Mouse (Mus musculus): Measurements from ENCODE around the gene Epop. TPM values are rescaled to one million over a fixed set of nuclear protein-coding genes. Genes with fewer than 3 reads are reported as not detected.

Epop gene
- polyA plus RNA-seq, 1 experiment from 2014 or later: 3.3 TPM

DNA sequence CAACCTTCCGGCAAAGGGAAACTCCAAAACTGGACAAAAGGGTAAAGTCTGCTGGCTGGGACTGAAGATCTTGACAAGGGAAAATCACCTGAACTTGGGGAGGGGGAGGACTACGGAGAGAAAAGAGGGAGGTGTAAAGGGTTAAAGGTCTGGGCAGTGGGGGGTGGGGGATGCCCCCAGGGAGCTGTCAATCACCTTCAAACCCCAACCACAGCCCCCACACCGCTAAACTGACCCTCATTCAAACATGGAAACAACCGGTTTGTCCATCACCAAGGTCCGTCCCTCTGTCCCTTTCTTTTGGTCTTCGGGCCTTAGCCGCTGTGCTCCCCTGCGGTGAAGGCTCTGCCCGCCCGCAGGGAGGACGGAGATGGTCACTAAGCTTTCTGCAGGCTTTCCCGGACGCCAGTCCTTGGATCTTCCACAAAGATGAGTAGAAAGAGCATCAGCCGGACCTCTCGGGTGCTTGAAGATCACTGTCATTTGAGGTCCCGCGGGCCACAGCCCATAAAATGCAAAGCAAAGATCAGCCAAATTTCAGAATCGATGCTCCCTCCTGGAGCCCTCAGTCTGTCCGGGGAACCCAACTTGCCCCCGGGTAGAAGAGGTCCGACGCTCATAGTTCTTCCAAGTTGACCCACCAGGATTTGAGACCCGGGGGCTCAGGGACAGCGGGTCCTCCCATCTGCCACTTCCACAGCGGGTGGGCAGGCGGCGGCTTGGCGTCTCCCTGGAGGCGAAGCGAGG is 1.8 kb downstream of the Epop start:
- Histone ChIP-seq H3K4me3 (ENCODE audit: low read depth, low read length) (peak overlapping the region; percentile 67), H3K9ac (ENCODE audit: low read length) (peak overlapping the region; percentile 41; the same call in 1 of the 2 replicates), H3K27ac (ENCODE audit: low read depth, low read length) (no peak overlapping the region), H3K9me3 (replicated peaks; ENCODE audit: control insufficient read depth, low read length) (no peaks in the 10 kb centered on the region), H3K4me1 (ENCODE audit: control insufficient read depth, insufficient read depth, low read length) (peaks cover 5% of the 10 kb centered on the region), H3K4me2 (ENCODE audit: low read length) (peak overlapping the region; percentile 83), H3K27me3 (replicated peaks; ENCODE audit: control insufficient read depth, insufficient read depth, low read length) (peaks cover 57% of the 10 kb centered on the region), H3K36me3 (ENCODE audit: control insufficient read depth, insufficient read depth, low read length) (no peaks in the 10 kb centered on the region)
- WGBS: 2% methylated on average over 30 of the region's 30 CpGs
- DNase-seq (ENCODE audit: low spot score) (no peak), ATAC-seq (no peak)

DNA sequence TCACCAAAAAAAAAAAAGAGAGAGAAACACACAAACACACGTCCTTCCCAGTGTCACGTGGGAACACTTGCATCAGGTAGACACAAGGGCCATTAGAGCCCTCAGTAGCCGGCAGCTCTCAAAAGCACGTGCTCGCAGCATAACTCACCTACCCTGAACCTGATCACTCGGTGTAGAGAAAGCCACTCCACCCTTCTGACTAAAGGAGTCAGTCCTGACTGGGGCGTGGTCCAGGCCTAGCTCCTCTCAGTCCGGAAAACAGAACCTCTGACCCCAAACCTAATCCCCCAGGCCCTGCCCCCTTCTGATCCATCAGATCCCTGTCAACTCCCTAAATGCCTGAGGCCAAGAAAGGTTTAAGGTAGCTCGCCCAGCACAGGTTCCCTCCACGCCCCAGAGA is 2.7 kb downstream of the Epop start:
- WGBS: 11% methylated on average over 10 of the region's 10 CpGs
- H3K9me3 ChIP-seq (replicated peaks; ENCODE audit: control insufficient read depth, low read length): no peaks in the 10 kb centered on the region
- H3K4me3 ChIP-seq (ENCODE audit: low read depth, low read length): no peak overlapping the region
- no peak overlapping the region for H3K27ac ChIP-seq (ENCODE audit: low read depth, low read length)
- H3K27me3 ChIP-seq (replicated peaks; ENCODE audit: control insufficient read depth, insufficient read depth, low read length): peaks cover 57% of the 10 kb centered on the region
- ATAC-seq (no peak), DNase-seq (ENCODE audit: low spot score) (no peak)
- H3K9ac ChIP-seq (ENCODE audit: low read length): no peak overlapping the region
- peak overlapping the region; percentile 83; the same call in 1 of the 2 replicates for H3K4me2 ChIP-seq (ENCODE audit: low read length)
- H3K36me3 ChIP-seq (ENCODE audit: control insufficient read depth, insufficient read depth, low read length): no peaks in the 10 kb centered on the region
- H3K4me1 ChIP-seq (ENCODE audit: control insufficient read depth, insufficient read depth, low read length): peaks cover 5% of the 10 kb centered on the region

DNA sequence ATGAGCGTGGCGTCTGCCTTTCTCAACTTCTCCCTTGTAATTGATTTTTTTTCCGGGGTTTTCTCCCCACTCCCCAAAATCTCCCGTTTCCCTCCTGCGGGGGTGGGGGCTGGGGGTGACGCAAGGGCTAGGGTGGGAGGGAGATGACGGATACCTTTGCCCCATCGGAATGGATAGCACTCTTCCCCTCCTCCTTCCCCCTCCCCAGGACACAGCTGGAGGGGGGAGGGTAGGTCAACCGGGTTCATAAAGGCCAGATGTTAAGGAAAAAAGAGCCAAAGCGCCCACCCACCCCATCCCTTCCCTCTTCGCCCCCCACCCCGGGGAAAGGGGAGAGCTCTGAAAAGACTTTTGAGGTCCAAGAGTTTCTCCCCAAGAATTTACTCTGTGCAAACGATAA is 3.1 kb downstream of the Epop start:
- H3K4me1 ChIP-seq (ENCODE audit: control insufficient read depth, insufficient read depth, low read length): peaks cover 5% of the 10 kb centered on the region
- no peak overlapping the region for H3K4me2 ChIP-seq (ENCODE audit: low read length)
- no peak overlapping the region for H3K27ac ChIP-seq (ENCODE audit: low read depth, low read length)
- no peak for DNase-seq (ENCODE audit: low spot score)
- H3K9me3 ChIP-seq (replicated peaks; ENCODE audit: control insufficient read depth, low read length): no peaks in the 10 kb centered on the region
- H3K9ac ChIP-seq (ENCODE audit: low read length): no peak overlapping the region
- H3K36me3 ChIP-seq (ENCODE audit: control insufficient read depth, insufficient read depth, low read length): no peaks in the 10 kb centered on the region
- no peak overlapping the region for H3K4me3 ChIP-seq (ENCODE audit: low read depth, low read length)
- WGBS: 12% methylated on average over 13 of the region's 13 CpGs
- peaks cover 57% of the 10 kb centered on the region for H3K27me3 ChIP-seq (replicated peaks; ENCODE audit: control insufficient read depth, insufficient read depth, low read length)
- ATAC-seq: no peak

DNA sequence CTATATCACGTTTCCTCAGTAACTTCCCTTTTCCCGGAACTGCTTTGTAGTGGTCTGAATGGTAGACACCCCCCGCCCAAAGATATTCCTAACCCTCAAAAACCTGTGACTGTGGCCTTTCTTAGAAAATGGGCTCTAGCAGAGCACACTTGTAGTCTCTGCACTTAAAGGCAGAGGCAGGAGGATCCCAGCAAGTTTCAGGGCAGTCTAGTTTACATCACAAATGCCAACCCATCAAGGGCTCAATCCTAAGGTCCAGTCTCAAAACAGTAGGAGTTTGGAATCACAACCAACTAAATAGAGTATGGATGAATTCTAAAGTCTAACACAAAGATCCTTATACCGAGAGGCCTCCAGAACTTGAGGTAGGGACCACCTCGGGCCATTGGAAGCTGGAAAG is 4.0 kb downstream of the Epop start:
- no peak overlapping the region for H3K4me2 ChIP-seq (ENCODE audit: low read length)
- H3K4me1 ChIP-seq (ENCODE audit: control insufficient read depth, insufficient read depth, low read length): peaks cover 4% of the 10 kb centered on the region
- H3K9ac ChIP-seq (ENCODE audit: low read length): no peak overlapping the region
- 78% methylated on average over 5 of the region's 5 CpGs for WGBS
- no peak overlapping the region for H3K4me3 ChIP-seq (ENCODE audit: low read depth, low read length)
- peaks cover 49% of the 10 kb centered on the region for H3K27me3 ChIP-seq (replicated peaks; ENCODE audit: control insufficient read depth, insufficient read depth, low read length)
- no peaks in the 10 kb centered on the region for H3K36me3 ChIP-seq (ENCODE audit: control insufficient read depth, insufficient read depth, low read length)
- no peak overlapping the region for H3K27ac ChIP-seq (ENCODE audit: low read depth, low read length)
- no peaks in the 10 kb centered on the region for H3K9me3 ChIP-seq (replicated peaks; ENCODE audit: control insufficient read depth, low read length)
- DNase-seq (ENCODE audit: low spot score) (no peak), ATAC-seq (no peak)

DNA sequence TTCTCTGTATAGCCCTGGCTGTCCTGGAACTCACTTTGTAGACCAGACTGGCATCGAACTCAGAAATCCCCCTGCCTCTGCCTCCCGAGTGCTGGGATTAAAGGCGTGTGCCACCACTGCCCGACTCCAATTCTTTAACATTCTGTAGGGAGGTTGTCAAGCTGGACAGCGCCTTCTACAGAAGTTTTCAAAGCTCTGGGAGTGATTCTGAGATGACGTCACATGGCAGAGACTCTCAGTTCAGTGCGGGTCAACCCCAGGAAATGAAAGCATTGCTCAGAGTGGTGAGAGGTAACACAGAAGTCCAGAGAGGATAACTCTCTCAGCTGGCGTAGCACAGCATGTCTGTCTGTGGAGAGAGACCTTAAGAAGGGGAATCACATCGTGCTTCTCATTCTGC is 6.3 kb downstream of the Epop start:
- DNase-seq (ENCODE audit: low spot score) (no peak), ATAC-seq (no peak)
- Histone ChIP-seq H3K4me1 (ENCODE audit: control insufficient read depth, insufficient read depth, low read length) (peaks cover 2% of the 10 kb centered on the region; the same call in 1 of the 2 replicates), H3K27ac (ENCODE audit: low read depth, low read length) (no peak overlapping the region), H3K4me2 (ENCODE audit: low read length) (no peak overlapping the region), H3K36me3 (ENCODE audit: control insufficient read depth, insufficient read depth, low read length) (no peaks in the 10 kb centered on the region), H3K9ac (ENCODE audit: low read length) (no peak overlapping the region), H3K27me3 (replicated peaks; ENCODE audit: control insufficient read depth, insufficient read depth, low read length) (peaks cover 31% of the 10 kb centered on the region), H3K9me3 (replicated peaks; ENCODE audit: control insufficient read depth, low read length) (no peaks in the 10 kb centered on the region), H3K4me3 (ENCODE audit: low read depth, low read length) (no peak overlapping the region)
- WGBS: 66% methylated on average over 9 of the region's 9 CpGs

DNA sequence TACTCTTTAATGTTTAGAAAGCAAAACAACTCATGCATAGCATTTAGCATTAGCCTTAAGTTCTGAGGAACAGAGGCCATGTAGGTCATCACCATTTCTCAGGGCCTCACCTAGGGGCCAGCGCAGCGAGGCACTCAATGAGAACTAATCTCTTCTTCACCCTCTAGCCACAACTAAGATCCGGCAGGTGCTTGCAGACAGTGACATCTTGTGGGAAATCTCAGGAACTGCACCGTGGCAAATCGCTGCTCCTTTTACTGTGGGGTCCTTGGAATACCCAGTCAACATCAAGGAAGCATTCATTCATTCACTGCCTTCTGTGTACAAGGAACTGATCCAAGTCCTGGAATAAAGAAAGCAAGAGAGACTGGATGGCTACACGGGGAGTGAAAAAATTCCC is 7.1 kb downstream of the Epop start:
- Histone ChIP-seq H3K36me3 (ENCODE audit: control insufficient read depth, insufficient read depth, low read length) (no peaks in the 10 kb centered on the region), H3K9ac (ENCODE audit: low read length) (no peak overlapping the region), H3K4me2 (ENCODE audit: low read length) (no peak overlapping the region), H3K27ac (ENCODE audit: low read depth, low read length) (no peak overlapping the region), H3K27me3 (replicated peaks; ENCODE audit: control insufficient read depth, insufficient read depth, low read length) (peaks cover 26% of the 10 kb centered on the region), H3K4me1 (ENCODE audit: control insufficient read depth, insufficient read depth, low read length) (no peaks in the 10 kb centered on the region), H3K4me3 (ENCODE audit: low read depth, low read length) (no peak overlapping the region), H3K9me3 (replicated peaks; ENCODE audit: control insufficient read depth, low read length) (no peaks in the 10 kb centered on the region)
- peak; percentile 66; the same call in 1 of the 2 replicates for ATAC-seq
- peak; percentile 88 for DNase-seq (ENCODE audit: low spot score)
- WGBS: under 1% methylated on average over 6 of the region's 6 CpGs

DNA sequence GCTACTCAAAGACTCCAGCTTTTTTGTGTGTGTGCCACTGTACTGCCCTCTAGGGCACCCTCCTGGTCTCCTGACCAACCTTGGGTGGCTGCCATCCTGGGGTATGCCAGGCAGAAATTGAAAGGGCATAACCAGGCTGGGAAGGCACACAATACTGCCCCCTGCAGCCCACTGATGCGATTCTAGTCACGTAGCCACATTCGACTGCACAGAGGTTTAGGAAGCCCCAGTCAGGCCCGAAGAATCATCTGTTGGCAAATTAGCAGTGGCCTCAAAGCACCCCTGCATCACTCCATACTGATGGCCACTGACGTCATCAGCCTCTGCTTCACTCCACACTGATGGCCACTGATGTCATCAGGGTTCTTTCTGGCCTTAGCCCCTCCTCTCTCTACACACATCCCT is 10.1 kb downstream of the Epop start:
- H3K9ac ChIP-seq (ENCODE audit: low read length): no peak overlapping the region
- H3K36me3 ChIP-seq (ENCODE audit: control insufficient read depth, insufficient read depth, low read length): no peaks in the 10 kb centered on the region
- no peaks in the 10 kb centered on the region for H3K9me3 ChIP-seq (replicated peaks; ENCODE audit: control insufficient read depth, low read length)
- no peak overlapping the region for H3K4me2 ChIP-seq (ENCODE audit: low read length)
- no peak overlapping the region for H3K27ac ChIP-seq (ENCODE audit: low read depth, low read length)
- peak; percentile 80 for DNase-seq (ENCODE audit: low spot score)
- H3K4me1 ChIP-seq (ENCODE audit: control insufficient read depth, insufficient read depth, low read length): no peaks in the 10 kb centered on the region
- peak; percentile 48 for ATAC-seq
- 0 out of 2 replicates have a peak, but pooled peaks cover 11% of the 10 kb centered on the region for H3K27me3 ChIP-seq (replicated peaks; ENCODE audit: control insufficient read depth, insufficient read depth, low read length)
- 33% methylated on average over 5 of the region's 5 CpGs for WGBS
- H3K4me3 ChIP-seq (ENCODE audit: low read depth, low read length): no peak overlapping the region

DNA sequence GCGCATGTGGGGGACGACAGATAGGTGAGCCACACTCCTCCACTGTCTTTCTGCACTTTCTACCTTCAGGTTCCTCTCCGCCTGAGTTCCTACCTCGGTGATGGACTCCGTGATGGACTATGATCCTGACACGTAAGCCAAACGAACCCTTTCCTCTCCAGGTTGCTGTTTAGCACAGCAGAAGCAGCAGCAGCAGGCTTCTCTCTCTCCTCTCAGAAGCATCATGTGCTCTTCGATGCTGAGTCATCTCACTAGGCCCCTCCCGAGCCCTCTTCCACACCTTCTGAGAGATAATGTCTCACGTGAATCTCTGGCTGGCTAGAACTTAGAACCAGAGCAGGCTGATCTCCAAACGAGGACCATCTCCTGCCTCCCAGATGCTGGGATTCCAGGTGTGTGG is 11.1 kb downstream of the Epop start:
- Histone ChIP-seq H3K4me3 (ENCODE audit: low read depth, low read length) (no peak overlapping the region), H3K4me1 (ENCODE audit: control insufficient read depth, insufficient read depth, low read length) (no peaks in the 10 kb centered on the region), H3K36me3 (ENCODE audit: control insufficient read depth, insufficient read depth, low read length) (no peaks in the 10 kb centered on the region), H3K27me3 (replicated peaks; ENCODE audit: control insufficient read depth, insufficient read depth, low read length) (0 out of 2 replicates have a peak, but pooled peaks cover 6% of the 10 kb centered on the region), H3K9me3 (replicated peaks; ENCODE audit: control insufficient read depth, low read length) (no peaks in the 10 kb centered on the region), H3K4me2 (ENCODE audit: low read length) (no peak overlapping the region), H3K27ac (ENCODE audit: low read depth, low read length) (no peak overlapping the region), H3K9ac (ENCODE audit: low read length) (no peak overlapping the region)
- ATAC-seq (no peak), DNase-seq (ENCODE audit: low spot score) (no peak)
- 64% methylated on average over 11 of the region's 11 CpGs for WGBS

DNA sequence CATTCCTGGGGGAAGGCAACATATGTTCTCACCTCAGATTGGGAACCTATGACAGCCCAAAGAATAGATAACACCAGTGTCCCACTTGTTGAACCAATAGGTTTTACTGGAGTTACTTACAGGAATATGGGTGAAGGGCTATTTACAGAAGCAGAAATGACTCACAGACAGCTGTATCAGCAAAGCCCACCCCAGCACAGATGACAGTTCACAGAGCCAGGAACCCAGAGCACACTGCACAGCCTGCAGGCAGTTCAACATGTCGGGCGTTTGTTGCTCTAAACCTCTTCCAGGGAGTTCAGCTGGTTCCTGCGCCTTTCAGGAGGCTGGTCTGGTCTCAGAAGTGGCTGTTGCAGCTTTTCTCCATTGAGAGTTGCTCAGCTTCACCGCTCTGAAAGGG is 14.2 kb downstream of the Epop start:
- no peak overlapping the region for H3K4me2 ChIP-seq (ENCODE audit: low read length)
- H3K4me3 ChIP-seq (ENCODE audit: low read depth, low read length): no peak overlapping the region
- no peak for ATAC-seq
- H3K27ac ChIP-seq (ENCODE audit: low read depth, low read length): no peak overlapping the region
- H3K27me3 ChIP-seq (replicated peaks; ENCODE audit: control insufficient read depth, insufficient read depth, low read length): 0 out of 2 replicates have a peak, but pooled peaks cover 3% of the 10 kb centered on the region
- no peak for DNase-seq (ENCODE audit: low spot score)
- no peaks in the 10 kb centered on the region for H3K9me3 ChIP-seq (replicated peaks; ENCODE audit: control insufficient read depth, low read length)
- 78% methylated on average over 4 of the region's 4 CpGs for WGBS
- H3K4me1 ChIP-seq (ENCODE audit: control insufficient read depth, insufficient read depth, low read length): no peaks in the 10 kb centered on the region
- H3K9ac ChIP-seq (ENCODE audit: low read length): no peak overlapping the region
- no peaks in the 10 kb centered on the region for H3K36me3 ChIP-seq (ENCODE audit: control insufficient read depth, insufficient read depth, low read length)
